Mouse (Mus musculus) heart, adult 2 months (tissue): Measurements from ENCODE around the gene Tmod4.

ENCODE experiments used
- CTCF ChIP-seq: fragments of 200-600 bp; IDR thresholded peaks from 2 replicates; pipeline ENCODE4 v1.8.1; 2022; ENCODE audit warnings: antibody characterized with exemption, mild to moderate bottlenecking, moderate library complexity
- EP300 ChIP-seq: fragments of 200-500 bp; IDR thresholded peaks from 2 replicates; pipeline ENCODE4 v1.6.1; 2011; ENCODE audit warnings: low read depth, low read length, control low read depth; ENCODE audit not compliant: insufficient read depth
- POLR2A ChIP-seq: fragments of 200-500 bp; IDR thresholded peaks from 2 replicates; pipeline ENCODE4 v1.6.1; 2011; ENCODE audit warnings: mild to moderate bottlenecking, low read depth, low read length, control low read depth; ENCODE audit not compliant: insufficient read depth

DNA sequence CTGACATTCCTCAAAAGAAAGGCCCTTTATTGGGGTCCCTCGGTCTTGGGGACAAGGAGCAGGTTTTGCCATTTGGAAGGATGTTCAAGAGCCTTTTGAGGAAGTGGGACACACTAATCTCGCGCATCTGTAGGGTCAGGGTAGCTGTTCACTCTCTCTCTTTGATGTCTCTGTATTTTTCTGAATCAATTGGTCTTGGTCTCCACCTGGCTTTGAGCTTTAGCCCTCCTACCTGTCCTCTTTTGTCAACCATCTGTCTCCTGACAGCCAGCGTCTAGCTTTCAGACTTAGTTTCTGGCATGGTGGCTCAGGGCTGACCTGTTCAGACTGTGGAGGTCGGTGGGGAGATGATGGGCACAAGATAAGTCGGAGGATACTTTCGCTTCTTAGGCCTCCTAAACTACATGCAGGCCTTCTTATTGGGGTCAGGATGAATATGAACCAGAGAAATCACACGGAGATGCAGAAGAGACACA is 35.3 kb downstream of the Tmod4 start:
- TF ChIP-seq EP300 (no peak), POLR2A (no peak), CTCF (no peak)
